Mouse (Mus musculus): ENCODE data around the gene Rps6kb2. TPM values are rescaled to one million over a fixed set of nuclear protein-coding genes. Genes with fewer than 3 reads are reported as not detected.

Gene Rps6kb2
- polyA plus RNA-seq, 1 experiment from 2014 or later = 63.3 TPM

- no peak for ATAC-seq (ENCODE audit: insufficient number of reproducible peaks, insufficient read depth, low FRiP score, low TSS enrichment, low read depth)
- H3K9ac ChIP-seq (replicated peaks) = 0 out of 2 replicates have a peak overlapping the region, but pooled peaks have one; percentile 18
- no peaks in the 10 kb centered on the region for H3K9me3 ChIP-seq
- H3K4me2 ChIP-seq = no peak overlapping the region
- H3K27ac ChIP-seq = no peak overlapping the region
- peaks cover 66% of the 10 kb centered on the region for H3K36me3 ChIP-seq
- 85% methylated on average over 8 of the region's 8 CpGs for WGBS
- H3K4me3 ChIP-seq (replicated peaks) = no peak overlapping the region
- no peaks in the 10 kb centered on the region for H3K27me3 ChIP-seq
- peaks cover 18% of the 10 kb centered on the region for H3K4me1 ChIP-seq (replicated peaks)
These were observed 10.5 kb downstream of the Rps6kb2 start for GRCm38 (mm10) chr19:4152445-4153231.

- Histone ChIP-seq H3K4me1 (replicated peaks) (peaks cover 18% of the 10 kb centered on the region), H3K4me2 (no peak overlapping the region), H3K9ac (replicated peaks) (no peak overlapping the region), H3K27me3 (no peaks in the 10 kb centered on the region), H3K27ac (no peak overlapping the region), H3K4me3 (replicated peaks) (no peak overlapping the region), H3K9me3 (no peaks in the 10 kb centered on the region), H3K36me3 (peaks cover 58% of the 10 kb centered on the region)
- 90% methylated on average over 5 of the region's 5 CpGs for WGBS
- no peak for ATAC-seq (ENCODE audit: insufficient number of reproducible peaks, insufficient read depth, low FRiP score, low TSS enrichment, low read depth)
These were observed 11.3 kb downstream of the Rps6kb2 start for GRCm38 (mm10) chr19:4151898-4152297.

- no peak overlapping the region for H3K27ac ChIP-seq
- H3K36me3 ChIP-seq = peaks cover 54% of the 10 kb centered on the region
- no peak overlapping the region; the same call in 1 of the 2 replicates for H3K9ac ChIP-seq (replicated peaks)
- ATAC-seq (ENCODE audit: insufficient number of reproducible peaks, insufficient read depth, low FRiP score, low TSS enrichment, low read depth) = no peak
- H3K4me1 ChIP-seq (replicated peaks) = peaks cover 18% of the 10 kb centered on the region
- H3K4me2 ChIP-seq = no peak overlapping the region
- WGBS = 79% methylated on average over 5 of the region's 5 CpGs
- H3K27me3 ChIP-seq = no peaks in the 10 kb centered on the region
- no peaks in the 10 kb centered on the region for H3K9me3 ChIP-seq
- no peak overlapping the region for H3K4me3 ChIP-seq (replicated peaks)
These were observed 11.7 kb downstream of the Rps6kb2 start for GRCm38 (mm10) chr19:4151488-4151860.

GRCm38 (mm10) chr19:4150567-4151487 is 12.3 kb downstream of the Rps6kb2 start:
- peaks cover 48% of the 10 kb centered on the region for H3K36me3 ChIP-seq
- ATAC-seq (ENCODE audit: insufficient number of reproducible peaks, insufficient read depth, low FRiP score, low TSS enrichment, low read depth) = no peak
- no peak overlapping the region for H3K27ac ChIP-seq
- 0 out of 2 replicates have a peak, but pooled peaks cover 2% of the 10 kb centered on the region for H3K9me3 ChIP-seq
- 89% methylated on average over 22 of the region's 22 CpGs for WGBS
- H3K4me2 ChIP-seq = no peak overlapping the region
- H3K27me3 ChIP-seq = no peaks in the 10 kb centered on the region
- peaks cover 18% of the 10 kb centered on the region for H3K4me1 ChIP-seq (replicated peaks)
- H3K9ac ChIP-seq (replicated peaks) = no peak overlapping the region; the same call in 1 of the 2 replicates
- no peak overlapping the region for H3K4me3 ChIP-seq (replicated peaks)

- H3K27ac ChIP-seq = no peak overlapping the region
- no peaks in the 10 kb centered on the region for H3K27me3 ChIP-seq
- no peak for ATAC-seq (ENCODE audit: insufficient number of reproducible peaks, insufficient read depth, low FRiP score, low TSS enrichment, low read depth)
- H3K9me3 ChIP-seq = 0 out of 2 replicates have a peak, but pooled peaks cover 4% of the 10 kb centered on the region
- H3K36me3 ChIP-seq = peaks cover 39% of the 10 kb centered on the region
- peak overlapping the region; percentile 93; the same call in 1 of the 2 replicates for H3K4me2 ChIP-seq
- H3K9ac ChIP-seq (replicated peaks) = no peak overlapping the region
- peaks cover 18% of the 10 kb centered on the region for H3K4me1 ChIP-seq (replicated peaks)
- 94% methylated on average over 17 of the region's 17 CpGs for WGBS
- 0 out of 2 replicates have a peak overlapping the region, but pooled peaks have one; percentile 6 for H3K4me3 ChIP-seq (replicated peaks)
These were observed 13.2 kb downstream of the Rps6kb2 start for GRCm38 (mm10) chr19:4149764-4150461.

- H3K27ac ChIP-seq = no peak overlapping the region
- WGBS = 84% methylated on average over 11 of the region's 11 CpGs
- no peaks in the 10 kb centered on the region for H3K27me3 ChIP-seq
These were observed 13.9 kb downstream of the Rps6kb2 start for GRCm38 (mm10) chr19:4149283-4149682.

GRCm38 (mm10) chr19:4148819-4149218 is 14.3 kb downstream of the Rps6kb2 start:
- peak overlapping the region; percentile 92 for H3K4me3 ChIP-seq (replicated peaks)
- no peaks in the 10 kb centered on the region for H3K27me3 ChIP-seq
- no peak for ATAC-seq (ENCODE audit: insufficient number of reproducible peaks, insufficient read depth, low FRiP score, low TSS enrichment, low read depth)
- peak overlapping the region; percentile 73; the same call in 1 of the 2 replicates for H3K27ac ChIP-seq
- peak overlapping the region; percentile 93 for H3K4me2 ChIP-seq
- H3K36me3 ChIP-seq = peaks cover 39% of the 10 kb centered on the region
- 0 out of 2 replicates have a peak, but pooled peaks cover 4% of the 10 kb centered on the region for H3K9me3 ChIP-seq
- peaks cover 18% of the 10 kb centered on the region for H3K4me1 ChIP-seq (replicated peaks)
- WGBS = 7% methylated on average over 8 of the region's 8 CpGs
- peak overlapping the region; percentile 81 for H3K9ac ChIP-seq (replicated peaks)

More at GRCm38 (mm10) chr19:4149283-4149682, 13.9 kb downstream of the Rps6kb2 start:
- ATAC-seq (ENCODE audit: insufficient number of reproducible peaks, insufficient read depth, low FRiP score, low TSS enrichment, low read depth) = no peak
- H3K9me3 ChIP-seq = 0 out of 2 replicates have a peak, but pooled peaks cover 4% of the 10 kb centered on the region
- peaks cover 18% of the 10 kb centered on the region for H3K4me1 ChIP-seq (replicated peaks)
- H3K36me3 ChIP-seq = peaks cover 39% of the 10 kb centered on the region
- peak overlapping the region; percentile 92 for H3K4me3 ChIP-seq (replicated peaks)
- H3K4me2 ChIP-seq = peak overlapping the region; percentile 93
- H3K9ac ChIP-seq (replicated peaks) = peak overlapping the region; percentile 81

GRCm38 (mm10) chr19:4148491-4148806 is 14.7 kb downstream of the Rps6kb2 start, which contains the start of gene Coro1b:
Gene Coro1b (plus strand): TSS chr19:4148619.
- peak within 1 kb of the TSS; percentile 92 for H3K4me3 ChIP-seq (replicated peaks)
- H3K9me3 ChIP-seq = 0 out of 2 replicates have a peak, but pooled peaks cover 4% of the 10 kb centered on the region
- H3K27me3 ChIP-seq = no peaks in the 10 kb centered on the region
- peak within 1 kb of the TSS; percentile 73; the same call in 1 of the 2 replicates for H3K27ac ChIP-seq
- H3K9ac ChIP-seq (replicated peaks) = peak within 1 kb of the TSS; percentile 81
- peaks cover 18% of the 10 kb centered on the region for H3K4me1 ChIP-seq (replicated peaks)
- H3K36me3 ChIP-seq = peaks cover 36% of the 10 kb centered on the region
- peak within 1 kb of the TSS; percentile 93 for H3K4me2 ChIP-seq
- peak; percentile 93 for ATAC-seq (ENCODE audit: insufficient number of reproducible peaks, insufficient read depth, low FRiP score, low TSS enrichment, low read depth)
- WGBS = under 1% methylated on average over 33 of the region's 33 CpGs

GRCm38 (mm10) chr19:4147782-4148490 is 15.2 kb downstream of the Rps6kb2 start:
- peak overlapping the region; percentile 81 for H3K9ac ChIP-seq (replicated peaks)
- H3K4me3 ChIP-seq (replicated peaks) = peak overlapping the region; percentile 92
- H3K27me3 ChIP-seq = no peaks in the 10 kb centered on the region
- peaks cover 31% of the 10 kb centered on the region for H3K36me3 ChIP-seq
- H3K4me2 ChIP-seq = peak overlapping the region; percentile 93
- H3K4me1 ChIP-seq (replicated peaks) = peaks cover 18% of the 10 kb centered on the region
- no peak; the same call in 1 of the 2 replicates for ATAC-seq (ENCODE audit: insufficient number of reproducible peaks, insufficient read depth, low FRiP score, low TSS enrichment, low read depth)
- 38% methylated on average over 9 of the region's 9 CpGs for WGBS
- H3K27ac ChIP-seq = peak overlapping the region; percentile 56; the same call in 1 of the 2 replicates
- 0 out of 2 replicates have a peak, but pooled peaks cover 4% of the 10 kb centered on the region for H3K9me3 ChIP-seq

GRCm38 (mm10) chr19:4147022-4147405 is 16.1 kb downstream of the Rps6kb2 start:
- H3K4me1 ChIP-seq (replicated peaks) = peaks cover 18% of the 10 kb centered on the region
- H3K27ac ChIP-seq = no peak overlapping the region
- ATAC-seq (ENCODE audit: insufficient number of reproducible peaks, insufficient read depth, low FRiP score, low TSS enrichment, low read depth) = no peak
- H3K36me3 ChIP-seq = peaks cover 22% of the 10 kb centered on the region
- 59% methylated on average over 3 of the region's 3 CpGs for WGBS
- no peak overlapping the region for H3K4me2 ChIP-seq
- H3K9ac ChIP-seq (replicated peaks) = no peak overlapping the region
- H3K4me3 ChIP-seq (replicated peaks) = no peak overlapping the region
- H3K27me3 ChIP-seq = no peaks in the 10 kb centered on the region
- 0 out of 2 replicates have a peak, but pooled peaks cover 4% of the 10 kb centered on the region for H3K9me3 ChIP-seq

Data from limb, embryonic 12.5 days (tissue).